Mouse (Mus musculus) MEL (cell line): ENCODE data around the gene Bcl11b.

ENCODE experiments used
- CTCF ChIP-seq, 3 experiments: IDR thresholded peaks in 2 of 3; conservative IDR thresholded peaks in 1 of 3; 2 replicates each; pipeline ENCODE4 v1.5.1; 2011 to 2012; ENCODE audit warnings: low read length in 3 of 3, low read depth in 2 of 3, mild to moderate bottlenecking in 2 of 3, improper control_type of control experiment in 1 of 3, inconsistent platforms in 1 of 3, mixed read lengths in 1 of 3, moderate library complexity in 1 of 3; ENCODE audit not compliant: control insufficient read depth in 1 of 3, insufficient read depth in 1 of 3, poor library complexity in 1 of 3, severe bottlenecking in 1 of 3
- EP300 ChIP-seq, 2 experiments: IDR thresholded peaks; 2 replicates each; pipeline ENCODE4 v1.6.1; 2011; ENCODE audit warnings: improper control_type of control experiment in 2 of 2, low read length in 2 of 2, low read depth in 1 of 2, mild to moderate bottlenecking in 1 of 2
- MAX ChIP-seq: IDR thresholded peaks from 2 replicates; pipeline ENCODE4 v1.6.1; 2011; ENCODE audit warnings: low read length, improper control_type of control experiment
- MEF2A ChIP-seq: IDR thresholded peaks from 2 replicates; pipeline ENCODE4 v1.6.1; 2014; ENCODE audit warnings: low read depth, mild to moderate bottlenecking, inconsistent platforms, low read length, improper control_type of control experiment; ENCODE audit not compliant: poor library complexity, insufficient replicate concordance, severe bottlenecking; ENCODE audit errors: extremely low read depth
- POLR2A ChIP-seq, 2 experiments: IDR thresholded peaks; 2 replicates each; pipeline ENCODE4 v1.6.1; 2011 to 2012; ENCODE audit warnings: low read length in 2 of 2, mild to moderate bottlenecking in 2 of 2, control low read depth in 1 of 2, improper control_type of control experiment in 1 of 2, low read depth in 1 of 2, moderate library complexity in 1 of 2; ENCODE audit not compliant: control insufficient read depth in 1 of 2, insufficient read depth in 1 of 2, poor library complexity in 1 of 2
- RCOR1 ChIP-seq: IDR thresholded peaks from 2 replicates; pipeline ENCODE4 v1.6.1; 2012; ENCODE audit warnings: low read depth, mild to moderate bottlenecking, inconsistent platforms, low read length, improper control_type of control experiment
- SMC3 ChIP-seq: IDR thresholded peaks from 2 replicates; pipeline ENCODE4 v1.6.1; 2011; ENCODE audit warnings: low read depth, low read length, improper control_type of control experiment
- TAL1 ChIP-seq: IDR thresholded peaks from 2 replicates; pipeline ENCODE4 v1.6.1; 2012; ENCODE audit warnings: mild to moderate bottlenecking, inconsistent platforms, low read length, moderate library complexity, mixed read lengths
- TBP ChIP-seq: IDR thresholded peaks from 2 replicates; pipeline ENCODE4 v1.8.0; 2011; ENCODE audit warnings: low read depth, low read length, improper control_type of control experiment
- USF1 ChIP-seq: IDR thresholded peaks from 2 replicates; pipeline ENCODE4 v1.6.1; 2014; ENCODE audit warnings: low read depth, mild to moderate bottlenecking, inconsistent platforms, low read length, improper control_type of control experiment, moderate library complexity
- USF2 ChIP-seq, 2 experiments: IDR thresholded peaks; 2 replicates each; pipeline ENCODE4 v1.6.1; 2011 to 2012; ENCODE audit warnings: improper control_type of control experiment in 2 of 2, low read length in 2 of 2, borderline replicate concordance in 1 of 2, inconsistent platforms in 1 of 2, low read depth in 1 of 2, mild to moderate bottlenecking in 1 of 2; ENCODE audit not compliant: insufficient read depth in 1 of 2

DNA sequence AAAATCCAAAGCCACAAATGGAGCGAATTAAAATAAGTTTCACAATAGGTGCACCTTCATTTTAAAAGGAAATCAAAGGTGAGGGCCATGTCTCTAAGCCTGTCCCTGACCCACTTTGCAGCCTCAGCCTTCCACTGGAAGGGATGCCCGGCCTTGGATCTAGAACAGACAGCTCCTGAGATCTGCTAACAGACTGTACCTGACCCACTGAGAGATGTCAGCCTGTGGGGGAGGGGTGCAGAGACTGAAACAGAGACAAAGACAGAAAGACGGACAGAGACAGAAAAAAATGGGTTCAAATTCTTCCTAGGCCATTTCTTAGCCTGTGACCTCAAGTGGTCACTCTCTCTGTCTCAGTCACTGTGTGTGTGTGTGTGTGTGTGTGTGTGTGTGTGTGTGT lies 35.1 kb downstream of the Bcl11b start:
- no peak for TF ChIP-seq MAX
- no peak for TF ChIP-seq SMC3
- TF ChIP-seq EP300 (IDR thresholded peaks at IDR 0.05; ENCODE audit: low read depth in 1 of 2, low read length in 2 of 2): no peak
- no peak for TF ChIP-seq POLR2A (IDR thresholded peaks at IDR 0.05; ENCODE audit: control insufficient read depth in 1 of 2, insufficient read depth in 1 of 2, low read depth in 1 of 2, low read length in 2 of 2, poor library complexity in 1 of 2)
- no peak for TF ChIP-seq USF1
- TF ChIP-seq RCOR1: no peak
- TF ChIP-seq TAL1: no peak
- no peak for TF ChIP-seq CTCF (IDR thresholded peaks at IDR 0.05 in 2 of 3, conservative IDR thresholded peaks at IDR 0.05 in 1 of 3; ENCODE audit: control insufficient read depth in 1 of 3, insufficient read depth in 1 of 3, low read depth in 2 of 3, low read length in 3 of 3, poor library complexity in 1 of 3, severe bottlenecking in 1 of 3)
- TF ChIP-seq USF2 (IDR thresholded peaks at IDR 0.05; ENCODE audit: borderline replicate concordance in 1 of 2, insufficient read depth in 1 of 2, low read depth in 1 of 2, low read length in 2 of 2): no peak
- no peak for TF ChIP-seq TBP
- TF ChIP-seq MEF2A: no peak
